Mouse (Mus musculus) liver, adult 2 months (tissue): ENCODE data around the gene 2700049A03Rik. TPM values are rescaled to one million over a fixed set of nuclear protein-coding genes. Genes with fewer than 3 reads are reported as not detected.

Experiments
- DNase-seq: peaks from one replicate; pipeline ENCODE4 v3.0.0-alpha.2; 2011; ENCODE audit warnings: low read depth, low spot score; ENCODE audit errors: extremely low read depth
- H3K27ac ChIP-seq: fragments of 200-500 bp; replicated peaks from 2 replicates; pipeline ENCODE4 v1.5.1; 2012; ENCODE audit warnings: low read depth, mild to moderate bottlenecking, control low read depth, inconsistent platforms, low read length; ENCODE audit not compliant: insufficient read depth
- H3K27me3 ChIP-seq: fragments of 200-500 bp; 2 replicates; pipeline ENCODE4 v1.6.1; 2012; ENCODE audit warnings: mild to moderate bottlenecking, moderate library complexity, low read length, inconsistent platforms; ENCODE audit not compliant: control insufficient read depth, insufficient read depth
- H3K36me3 ChIP-seq: fragments of 200-500 bp; 2 replicates; pipeline ENCODE4 v1.6.1; 2012; ENCODE audit warnings: low read length, inconsistent platforms; ENCODE audit not compliant: control insufficient read depth, insufficient read depth
- H3K4me1 ChIP-seq: fragments of 200-500 bp; 2 replicates; pipeline ENCODE4 v1.6.1; 2011; ENCODE audit warnings: low read length; ENCODE audit not compliant: control insufficient read depth, insufficient read depth
- H3K4me3 ChIP-seq: fragments of 200-500 bp; 2 replicates; pipeline ENCODE4 v1.5.1; 2011; ENCODE audit warnings: low read depth, mild to moderate bottlenecking, control low read depth, low read length, moderate library complexity; ENCODE audit not compliant: insufficient read depth
- H3K79me2 ChIP-seq: fragments of 200-500 bp; 2 replicates; pipeline ENCODE4 v1.6.1; 2012; ENCODE audit warnings: inconsistent platforms, mild to moderate bottlenecking, low read length, moderate library complexity; ENCODE audit not compliant: control insufficient read depth, insufficient read depth
- H3K9ac ChIP-seq: fragments of 200-500 bp; 2 replicates; pipeline ENCODE4 v1.6.1; 2012; ENCODE audit warnings: low read depth, mild to moderate bottlenecking, control low read depth, inconsistent platforms, low read length
- CTCF ChIP-seq: fragments of 200-500 bp; IDR thresholded peaks from 2 replicates; pipeline ENCODE4 v1.5.1; 2011; ENCODE audit warnings: low read depth, low read length, control low read depth
- POLR2A ChIP-seq: fragments of 200-500 bp; IDR thresholded peaks from 2 replicates; pipeline ENCODE4 v1.6.1; 2011; ENCODE audit warnings: low read length, control low read depth; ENCODE audit not compliant: insufficient read depth; ENCODE audit errors: extremely low read depth
- WGBS: fragments of 180-500 bp; shearing (Covaris S2); methylation state at CpG from one replicate; pipeline ENCODE4 v1.1.7; 2018; 5-methylcytosine and 5-hydroxymethylcytosine counted together
- polyA plus RNA-seq: library from polyadenylated mRNA; depleted of rRNA; stranded (reverse); fragments of >200 nt; gene quantifications from 2 replicates; pipeline ENCODE4 v1.2.3, GENCODE M21; 2012
- total RNA-seq: library from RNA; depleted of rRNA; stranded (reverse); fragments of >200 nt; gene quantifications from 2 replicates; pipeline ENCODE4 v1.2.3, GENCODE M21; 2014

Gene 2700049A03Rik
- total and polyA plus RNA-seq, 2 experiments, result 0.93 to 3.5 TPM

DNA sequence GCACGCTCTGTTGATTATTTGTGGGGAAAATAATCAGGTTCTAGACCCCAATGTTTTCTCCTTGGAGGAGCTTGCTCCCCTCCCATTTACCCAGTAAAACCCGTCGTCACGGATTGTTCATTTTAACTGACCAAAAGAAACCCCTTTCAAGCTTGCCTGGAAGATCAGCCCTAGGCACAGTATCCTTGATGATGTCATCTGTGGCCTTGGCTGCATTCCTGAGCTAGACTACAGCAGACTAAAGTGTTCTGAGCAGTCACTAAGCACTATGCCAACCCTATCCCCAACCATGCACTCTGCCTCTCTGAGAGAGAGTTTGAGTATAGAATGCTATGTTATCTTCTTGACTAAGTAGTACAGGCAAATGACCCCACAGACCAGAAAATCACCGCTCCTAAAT, 20.2 kb upstream of the 2700049A03Rik start:
- no peak overlapping the region for H3K4me3 ChIP-seq
- no peaks in the 10 kb centered on the region for H3K79me2 ChIP-seq
- no peaks in the 10 kb centered on the region for H3K4me1 ChIP-seq
- WGBS, result 84% methylated on average over 5 of the region's 5 CpGs
- no peak for DNase-seq
- no peak for TF ChIP-seq POLR2A
- TF ChIP-seq CTCF, result no peak
- H3K9ac ChIP-seq, result no peak overlapping the region
- no peaks in the 10 kb centered on the region for H3K27me3 ChIP-seq
- peaks cover 3% of the 10 kb centered on the region; the same call in 1 of the 2 replicates for H3K36me3 ChIP-seq
- no peak overlapping the region for H3K27ac ChIP-seq

DNA sequence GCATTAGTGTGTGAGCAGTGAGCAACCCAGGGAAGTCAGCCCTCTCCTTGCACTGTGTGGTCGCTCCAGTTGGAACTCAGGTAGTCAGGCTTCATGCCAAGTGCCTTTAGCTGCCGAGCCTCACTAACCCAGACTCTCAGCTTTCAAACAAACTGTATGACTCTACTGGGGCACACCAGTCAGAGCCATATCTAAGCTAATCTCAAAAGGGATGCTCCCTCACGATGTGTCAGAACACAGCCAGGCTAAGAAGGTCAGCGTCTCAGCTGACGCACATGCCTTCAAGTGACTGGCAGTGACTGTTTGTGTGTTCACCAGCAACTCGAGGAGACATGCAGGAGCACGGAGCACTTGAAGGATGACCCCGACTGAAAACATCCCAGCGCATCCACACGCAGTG, 13.9 kb upstream of the 2700049A03Rik start:
- no peaks in the 10 kb centered on the region for H3K27me3 ChIP-seq
- no peaks in the 10 kb centered on the region for H3K4me1 ChIP-seq
- 88% methylated on average over 10 of the region's 10 CpGs for WGBS
- no peak overlapping the region for H3K9ac ChIP-seq
- H3K79me2 ChIP-seq, result no peaks in the 10 kb centered on the region
- no peak overlapping the region for H3K27ac ChIP-seq
- no peak overlapping the region for H3K4me3 ChIP-seq
- peaks cover 38% of the 10 kb centered on the region for H3K36me3 ChIP-seq
- TF ChIP-seq CTCF (no peak), POLR2A (no peak)
- no peak for DNase-seq

DNA sequence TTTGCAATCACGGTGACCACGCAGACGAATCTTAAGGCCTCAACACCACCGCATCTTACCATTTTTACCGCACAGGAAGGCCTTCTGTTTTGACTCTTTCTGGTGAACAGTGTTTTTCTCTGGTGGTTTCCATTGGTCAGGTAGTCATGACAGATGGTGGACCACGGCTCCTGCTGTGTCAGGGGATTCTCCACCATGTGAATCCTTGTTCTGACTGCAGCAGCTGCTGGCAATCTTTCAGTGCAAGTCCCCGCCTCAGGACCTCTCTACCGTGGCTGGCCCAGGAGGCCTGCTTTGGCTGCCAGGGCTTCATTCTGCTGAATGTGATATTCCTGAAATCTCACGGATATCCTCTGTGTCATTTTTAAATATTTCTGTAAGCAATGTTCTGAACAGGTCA, 13.4 kb upstream of the 2700049A03Rik start:
- 87% methylated on average over 9 of the region's 9 CpGs for WGBS

DNA sequence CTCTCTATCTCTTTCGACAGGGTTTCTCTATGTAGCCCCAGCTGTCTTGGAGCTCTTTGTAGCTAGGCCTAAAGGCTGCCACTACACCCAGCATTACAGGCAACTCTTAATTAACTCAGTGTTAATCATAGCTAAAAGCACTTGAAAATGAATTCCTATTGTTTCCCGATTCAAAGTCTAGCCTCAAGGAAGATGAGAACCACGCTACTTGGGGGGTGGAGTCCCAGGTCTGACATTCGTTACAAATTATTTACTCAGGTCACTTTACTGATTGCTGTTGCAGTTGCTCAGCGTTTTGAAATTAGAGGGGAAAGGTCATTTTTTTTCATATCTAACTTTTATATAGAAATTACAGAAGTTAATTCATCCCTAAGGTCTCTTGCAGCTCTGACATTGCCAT, 1.1 kb upstream of the 2700049A03Rik start:
- no peaks in the 10 kb centered on the region for H3K27me3 ChIP-seq
- WGBS, result 13% methylated on average over 5 of the region's 5 CpGs
- H3K36me3 ChIP-seq, result peaks cover 20% of the 10 kb centered on the region
- TF ChIP-seq POLR2A (no peak), CTCF (no peak)
- H3K79me2 ChIP-seq, result peaks cover 7% of the 10 kb centered on the region
- DNase-seq, result peak; percentile 73
- peaks cover 7% of the 10 kb centered on the region for H3K4me1 ChIP-seq
- no peak overlapping the region for H3K9ac ChIP-seq
- no peak overlapping the region for H3K27ac ChIP-seq
- peak overlapping the region; percentile 76 for H3K4me3 ChIP-seq

More for the DNA sequence above, 13.4 kb upstream of the 2700049A03Rik start:
- TF ChIP-seq POLR2A (no peak), CTCF (no peak)
- Histone ChIP-seq H3K36me3 (peaks cover 38% of the 10 kb centered on the region), H3K4me1 (no peaks in the 10 kb centered on the region), H3K27ac (no peak overlapping the region), H3K79me2 (no peaks in the 10 kb centered on the region), H3K9ac (no peak overlapping the region), H3K27me3 (no peaks in the 10 kb centered on the region), H3K4me3 (no peak overlapping the region)
- DNase-seq, result no peak

DNA sequence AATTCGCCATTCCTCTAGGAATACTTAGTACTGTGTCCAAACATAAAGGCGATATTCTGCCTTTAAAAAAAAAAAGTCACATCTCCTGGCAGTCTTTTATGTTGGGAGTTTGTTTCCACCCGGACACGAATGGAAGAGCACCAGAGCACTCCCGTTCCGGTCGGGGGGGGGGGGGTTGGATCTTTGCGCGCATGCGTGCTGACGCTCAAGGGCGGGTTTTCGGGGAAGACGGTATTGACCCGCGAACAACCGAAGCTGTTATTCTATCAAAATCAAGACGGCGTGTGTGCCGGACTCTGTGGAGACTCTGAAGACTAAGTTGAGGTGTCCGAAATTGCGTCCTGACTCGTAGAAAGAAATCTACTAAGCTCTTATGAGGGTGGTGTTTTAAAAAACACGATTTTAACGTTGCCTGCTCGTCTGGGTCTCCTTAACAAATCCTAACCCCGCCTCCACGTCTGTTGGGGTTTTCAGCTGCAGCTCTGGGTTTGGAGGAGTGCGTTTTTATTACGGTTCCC, 385 bp downstream of the 2700049A03Rik start:
- peak overlapping the region; percentile 78 for H3K27ac ChIP-seq
- H3K36me3 ChIP-seq, result peaks cover 8% of the 10 kb centered on the region
- no peak for DNase-seq
- H3K79me2 ChIP-seq, result peaks cover 7% of the 10 kb centered on the region
- peak overlapping the region; percentile 77 for H3K4me3 ChIP-seq
- H3K27me3 ChIP-seq, result no peaks in the 10 kb centered on the region
- no peak for TF ChIP-seq POLR2A
- no peak for TF ChIP-seq CTCF
- H3K9ac ChIP-seq, result peak overlapping the region; percentile 69
- H3K4me1 ChIP-seq, result peaks cover 7% of the 10 kb centered on the region
- WGBS, result under 1% methylated on average over 30 of the region's 30 CpGs

DNA sequence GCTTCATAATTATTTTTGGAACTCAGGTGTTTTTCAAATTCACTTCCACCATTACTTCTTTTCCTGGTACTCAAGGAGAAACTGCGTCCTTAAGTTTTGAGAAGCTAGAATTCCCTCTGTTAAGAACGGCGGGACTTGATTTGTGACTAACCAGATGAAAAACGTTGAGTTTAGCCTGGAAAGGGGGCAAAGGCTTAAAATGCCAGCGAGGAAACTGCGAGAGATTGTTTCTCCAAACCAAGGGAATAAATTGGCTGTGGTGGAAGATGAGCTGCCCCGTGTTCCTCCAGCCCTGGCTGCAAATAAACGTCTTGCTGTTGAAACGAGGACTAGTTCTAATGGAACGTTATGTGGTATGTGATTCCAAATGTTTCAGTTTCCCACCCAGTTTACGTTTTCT, 1.0 kb downstream of the 2700049A03Rik start:
- peaks cover 7% of the 10 kb centered on the region for H3K79me2 ChIP-seq
- H3K9ac ChIP-seq, result peak overlapping the region; percentile 41; the same call in 1 of the 2 replicates
- H3K27ac ChIP-seq, result no peak overlapping the region
- TF ChIP-seq CTCF, result no peak
- no peak for TF ChIP-seq POLR2A
- H3K36me3 ChIP-seq, result peaks cover 9% of the 10 kb centered on the region
- no peak for DNase-seq
- peaks cover 7% of the 10 kb centered on the region for H3K4me1 ChIP-seq
- 3% methylated on average over 11 of the region's 11 CpGs for WGBS
- no peaks in the 10 kb centered on the region for H3K27me3 ChIP-seq
- peak overlapping the region; percentile 1; the same call in 1 of the 2 replicates for H3K4me3 ChIP-seq
